Mouse (Mus musculus): ENCODE data around the gene 1700017N19Rik.
"Not testable (repeated sequence)": the region's sequence is repeated elsewhere in the genome, so short reads cannot be mapped to it uniquely, and the experiment has no call there.

1700017N19Rik gene

GRCm38 (mm10) chr10:100590323-100590722, at the start of gene 1700017N19Rik, which contains the start of gene 4930430F08Rik:
Gene 1700017N19Rik (plus strand): TSS chr10:100590484.
Gene 4930430F08Rik (minus strand): TSS chr10:100590423.
- in situ Hi-C loops (cut with MboI) = no loop called here

DNA sequence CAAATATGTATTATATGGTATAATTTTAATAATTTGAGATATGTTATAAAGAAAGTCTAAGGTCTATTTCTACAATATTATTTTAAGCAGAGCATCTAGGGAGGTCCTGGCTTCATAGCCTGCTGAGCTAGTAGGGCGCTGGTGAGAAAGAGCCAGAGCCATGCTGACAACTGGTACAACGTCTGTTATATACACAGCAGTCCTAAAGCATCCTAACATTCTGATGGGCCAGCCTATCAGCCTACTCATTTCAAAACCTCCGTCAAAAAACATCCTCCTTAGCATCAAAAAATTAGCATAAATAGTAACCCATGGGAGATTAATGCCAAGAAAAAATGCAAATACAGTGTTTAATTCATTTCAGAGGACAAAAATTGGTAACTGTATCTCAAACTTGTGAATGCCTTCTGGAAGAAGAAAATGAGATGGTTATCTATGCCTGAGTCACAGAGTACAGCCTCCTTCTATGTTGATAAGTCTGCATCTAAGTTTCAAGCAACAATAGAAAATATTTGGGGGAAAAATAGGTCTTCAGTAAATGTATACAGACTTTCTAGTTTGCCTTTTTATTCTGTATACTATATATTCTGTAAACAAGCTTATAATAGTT, 33.6 kb upstream of the 1700017N19Rik start:
- in situ Hi-C loops (cut with MboI) = no loop called here

GRCm38 (mm10) chr10:100560194-100560883, 29.9 kb upstream of the 1700017N19Rik start:
- in situ Hi-C loops (cut with MboI) = not testable (repeated sequence)

DNA sequence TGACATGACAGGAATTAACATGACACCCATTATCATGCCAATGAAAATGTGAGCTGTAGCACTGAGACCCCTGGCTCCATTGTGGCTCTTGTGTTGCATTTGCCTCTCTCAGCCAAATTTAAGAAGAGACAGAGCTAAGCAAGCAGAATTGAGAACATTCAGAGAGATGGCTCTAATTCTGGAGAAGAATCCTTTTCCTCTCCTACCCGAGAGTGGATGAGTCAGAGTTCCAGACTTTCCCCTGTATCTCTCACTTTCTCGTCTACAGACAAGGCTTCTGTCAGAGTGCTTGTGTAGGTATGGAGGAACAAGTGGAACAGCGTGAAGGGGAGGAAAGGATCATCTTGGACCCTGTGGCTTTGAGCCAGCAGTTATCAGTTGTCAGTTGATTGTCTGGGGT, 26.2 kb upstream of the 1700017N19Rik start:
- in situ Hi-C loops (cut with MboI) = no loop called here

DNA sequence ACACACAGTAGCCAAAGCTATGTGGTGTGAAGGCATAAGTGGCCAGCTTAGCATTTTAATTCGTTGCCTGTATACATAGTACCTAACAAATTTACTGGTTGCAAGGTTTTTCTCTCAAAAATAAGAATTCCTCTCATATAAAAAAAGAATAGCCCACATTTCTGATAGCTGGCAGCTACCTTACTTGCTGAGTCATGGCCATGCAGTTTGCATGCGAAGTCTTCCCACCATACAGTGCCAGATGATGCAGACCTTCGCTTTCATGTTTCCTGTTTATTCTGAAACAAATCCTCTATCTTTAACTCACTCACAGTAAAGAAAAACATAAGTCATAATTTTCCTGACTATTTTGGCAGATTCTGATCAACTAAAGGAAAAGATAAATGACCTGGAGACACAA, 18.6 kb upstream of the 1700017N19Rik start:
- in situ Hi-C loops (cut with MboI) = no loop called here

DNA sequence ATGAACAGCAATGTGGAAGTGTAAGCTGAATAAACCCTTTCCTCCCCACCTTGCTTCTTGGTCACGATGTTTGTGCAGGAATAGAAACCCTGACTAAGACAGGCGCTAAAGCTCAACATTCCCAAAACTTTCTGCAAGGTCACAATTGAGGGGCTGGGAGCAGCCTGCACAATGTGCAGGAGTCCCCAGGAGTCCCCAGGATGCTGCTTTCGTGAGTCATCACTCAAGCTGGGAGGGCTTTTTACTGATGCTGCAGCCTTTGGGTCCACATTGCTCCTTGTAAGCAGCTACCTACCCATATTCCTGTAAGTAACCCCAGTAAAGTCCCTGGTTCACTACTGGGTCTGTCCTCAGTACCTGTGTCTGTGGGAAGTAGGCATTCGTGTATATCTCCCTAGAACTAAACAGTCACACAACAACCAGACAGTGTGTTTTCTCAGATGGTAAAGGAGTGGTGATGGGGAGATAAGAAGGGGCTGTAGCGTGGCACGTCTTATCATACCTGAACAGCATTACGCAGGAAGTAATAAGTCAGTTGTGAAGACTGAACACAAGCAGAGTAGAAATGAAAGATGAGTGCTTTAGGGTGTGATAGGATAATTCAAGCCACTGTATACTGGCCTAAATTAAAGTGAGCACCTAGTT, 15.7 kb upstream of the 1700017N19Rik start:
- in situ Hi-C loops (cut with MboI) = no loop called here

GRCm38 (mm10) chr10:100575294-100575693, 15.0 kb upstream of the 1700017N19Rik start:
- in situ Hi-C loops (cut with MboI) = no loop called here

DNA sequence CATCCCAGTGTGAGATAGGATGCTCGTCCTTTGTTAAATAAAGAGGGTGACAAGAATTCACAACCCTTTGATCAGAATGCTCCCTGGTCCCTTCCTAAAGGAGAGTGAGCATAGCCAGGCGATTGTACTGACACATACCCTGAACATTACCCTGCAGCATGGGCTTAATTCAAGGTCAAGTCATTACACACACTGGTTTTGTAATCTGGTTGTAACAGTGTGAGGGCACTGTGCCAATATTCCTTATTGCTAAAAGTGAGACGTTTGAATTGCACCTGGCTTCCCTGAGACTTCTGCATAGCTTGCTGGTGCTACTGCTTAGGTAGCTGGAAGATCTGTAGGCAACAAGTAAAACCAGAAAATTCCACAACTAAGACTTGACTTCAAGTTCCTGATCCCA, 6.1 kb upstream of the 1700017N19Rik start:
- in situ Hi-C loops (cut with MboI) = no loop called here

DNA sequence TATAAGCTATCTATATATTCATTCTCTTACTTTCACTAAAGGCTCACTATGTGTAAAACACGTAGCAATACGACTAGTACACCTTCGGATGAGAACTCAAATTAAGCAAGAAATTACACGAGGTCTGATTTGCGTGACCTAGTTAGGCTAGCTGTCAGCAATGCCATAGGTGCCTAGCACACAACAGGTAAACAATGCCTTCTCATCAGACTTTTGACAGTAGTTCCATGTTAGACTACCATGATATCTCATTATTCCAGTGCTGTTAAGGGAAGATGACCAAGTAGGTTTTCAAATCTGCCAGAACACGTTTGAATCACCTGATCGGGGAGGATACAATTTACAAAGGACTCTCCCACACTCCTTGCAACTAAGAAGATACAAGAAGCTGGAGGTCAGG, 1.8 kb upstream of the 1700017N19Rik start:
- in situ Hi-C loops (cut with MboI) = no loop called here

DNA sequence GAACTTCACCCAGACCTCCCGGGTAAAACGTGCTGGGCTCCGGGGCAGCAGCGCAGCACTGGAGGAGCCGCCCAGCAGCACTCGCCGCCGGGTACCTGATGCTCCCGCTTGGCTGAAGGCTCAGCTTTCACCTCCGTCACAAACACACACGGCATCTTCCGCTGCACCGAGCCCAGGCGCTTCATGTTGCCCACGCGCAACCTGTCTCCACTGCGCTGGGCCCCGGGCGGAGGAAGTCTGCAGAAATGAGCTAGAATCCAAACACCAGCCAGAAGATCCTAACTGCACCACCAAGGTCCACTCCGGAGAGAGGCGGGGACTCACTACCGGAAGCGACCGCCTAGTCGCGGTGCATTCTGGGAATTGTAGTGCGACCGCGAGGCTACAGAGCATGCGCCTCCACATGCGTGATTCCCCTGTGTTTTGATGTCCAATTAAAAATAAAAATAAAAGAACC, 1.3 kb upstream of the 1700017N19Rik start:
- in situ Hi-C loops (cut with MboI) = no loop called here

- in situ Hi-C loops (cut with MboI) = no loop called here
Measured at GRCm38 (mm10) chr10:100598339-100598738, 8.1 kb downstream of the 1700017N19Rik start.

- in situ Hi-C loops (cut with MboI) = no loop called here
Measured at GRCm38 (mm10) chr10:100603511-100603910, 13.2 kb downstream of the 1700017N19Rik start.

DNA sequence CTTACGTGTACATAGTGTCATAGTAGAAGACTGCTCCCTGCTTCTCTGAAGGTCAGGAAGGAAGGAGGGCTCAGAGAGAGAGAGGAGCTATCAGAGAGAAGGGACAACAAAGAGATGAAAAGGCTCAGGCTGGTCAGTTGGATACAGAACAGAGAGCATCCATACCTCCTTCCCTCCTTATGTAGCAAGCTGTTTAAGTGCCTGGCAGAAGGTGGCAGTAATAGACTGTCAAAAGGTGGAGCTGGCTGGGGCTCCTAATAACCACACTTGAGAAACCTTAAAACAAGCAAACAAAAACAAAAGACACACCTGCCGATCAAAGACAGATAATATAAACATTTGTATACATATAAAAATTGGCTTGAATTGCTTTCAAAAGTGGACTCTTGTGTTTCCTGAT, 14.0 kb downstream of the 1700017N19Rik start:
- in situ Hi-C loops (cut with MboI) = no loop called here

- in situ Hi-C loops (cut with MboI) = no loop called here
Measured at GRCm38 (mm10) chr10:100617233-100617903, 27.1 kb downstream of the 1700017N19Rik start.

- in situ Hi-C loops (cut with MboI) = no loop called here
Measured at GRCm38 (mm10) chr10:100619474-100619873, 29.2 kb downstream of the 1700017N19Rik start.

- in situ Hi-C loops (cut with MboI) = no loop called here
Measured at GRCm38 (mm10) chr10:100620040-100620439, 29.8 kb downstream of the 1700017N19Rik start.

GRCm38 (mm10) chr10:100622494-100622893, 32.2 kb downstream of the 1700017N19Rik start:
- in situ Hi-C loops (cut with MboI) = no loop called here

- in situ Hi-C loops (cut with MboI) = no loop called here
Measured at GRCm38 (mm10) chr10:100629762-100630438, 39.6 kb downstream of the 1700017N19Rik start.

- in situ Hi-C loops (cut with MboI) = no loop called here
Measured at GRCm38 (mm10) chr10:100642887-100643286, 52.6 kb downstream of the 1700017N19Rik start.

- in situ Hi-C loops (cut with MboI) = no loop called here
Measured at GRCm38 (mm10) chr10:100645331-100645935, 55.1 kb downstream of the 1700017N19Rik start.

- in situ Hi-C loops (cut with MboI) = no loop called here
Measured at GRCm38 (mm10) chr10:100654183-100654582, 63.9 kb downstream of the 1700017N19Rik start.
